Mouse (Mus musculus): ENCODE data around the gene Crybb2. TPM values are rescaled to one million over a fixed set of nuclear protein-coding genes. Genes with fewer than 3 reads are reported as not detected.

Gene Crybb2
- polyA plus RNA-seq, 1 experiment, result 0.17 TPM

Other genes starting within 250 kb of the Crybb2 start
- 0.74 and 0.97 TPM in 2 replicates for gene Myo18b, start 173.8 kb downstream of the Crybb2 start, polyA plus RNA-seq (2012; rRNA removed)
- gene Grk3, start 54.3 kb downstream of the Crybb2 start, polyA plus RNA-seq (2012; rRNA removed), result 4.4 and 8.0 TPM in 2 replicates
- gene Crybb3, start 11.5 kb upstream of the Crybb2 start, polyA plus RNA-seq (2012; rRNA removed), result 5.9 and 6.1 TPM in 2 replicates
- 45.7 and 51.7 TPM in 2 replicates for gene 2900026A02Rik, start 151.1 kb upstream of the Crybb2 start, polyA plus RNA-seq (2012; rRNA removed)
- not detected in 2 replicates for gene Tmem211, start 156.8 kb upstream of the Crybb2 start, polyA plus RNA-seq (2012; rRNA removed)
- 7.1 and 7.5 TPM in 2 replicates for gene Sgsm1, start 240.7 kb upstream of the Crybb2 start, polyA plus RNA-seq (2012; rRNA removed)